Mouse (Mus musculus) adipose tissue, adult 10 weeks (tissue): Measurements from ENCODE around the gene Fer1l5. TPM values are rescaled to one million over a fixed set of nuclear protein-coding genes. Genes with fewer than 3 reads are reported as not detected.

Experiments used
- polyA plus RNA-seq: library from polyadenylated mRNA; stranded (reverse); fragments of 350-450 nt; fragmentation: Illumina TruSeq; extraction: RNeasy Lipid Tissue Mini Kit (QIAGEN cat#74804); gene quantifications from one replicate; pipeline ENCODE4 v1.2.3, GENCODE M21; 2014; ENCODE audit warnings: low read depth, low replicate concordance

The Fer1l5 gene
- 0.52 TPM for polyA plus RNA-seq

GRCm38 (mm10) chr1:36371934-36372845 lies at the start of gene Fer1l5:
Gene Fer1l5, plus strand, starts transcription at chr1:36372291.

GRCm38 (mm10) chr1:36368969-36369645 lies 3.0 kb upstream of the Fer1l5 start, which contains the start of gene Kansl3:
Gene Kansl3, minus strand, starts transcription at chr1:36369181.

GRCm38 (mm10) chr1:36444471-36445464 lies 72.7 kb downstream of the Fer1l5 start, which contains the start of gene Lman2l:
Gene Lman2l, minus strand, starts transcription at chr1:36445271.

GRCm38 (mm10) chr1:36471181-36472105 lies 99.4 kb downstream of the Fer1l5 start, which contains the start of gene Cnnm4:
Gene Cnnm4, plus strand, starts transcription at chr1:36471620.

Other genes starting within 250 kb of the Fer1l5 start
- gene Uggt1, start 127.6 kb upstream of the Fer1l5 start, polyA plus RNA-seq, result 62.5 TPM
- 10.3 TPM for gene Neurl3, start 97.6 kb upstream of the Fer1l5 start, polyA plus RNA-seq
- gene Arid5a, start 64.6 kb upstream of the Fer1l5 start, polyA plus RNA-seq, result 8.6 TPM
- 41.1 TPM for gene Kansl3, start 3.1 kb upstream of the Fer1l5 start, polyA plus RNA-seq
- 29.3 TPM for gene Lman2l, start 73.0 kb downstream of the Fer1l5 start, polyA plus RNA-seq
- gene Cnnm4, start 99.3 kb downstream of the Fer1l5 start, polyA plus RNA-seq, result 5.2 TPM
- gene Cnnm3, start 139.6 kb downstream of the Fer1l5 start, polyA plus RNA-seq, result 18.9 TPM
- 7.0 TPM for gene Ankrd23, start 164.6 kb downstream of the Fer1l5 start, polyA plus RNA-seq
- gene Gm42417, start 167.1 kb downstream of the Fer1l5 start, polyA plus RNA-seq, result not detected
- gene Ankrd39, start 175.2 kb downstream of the Fer1l5 start, polyA plus RNA-seq, result 7.7 TPM
- 16.3 TPM for gene Sema4c, start 186.1 kb downstream of the Fer1l5 start, polyA plus RNA-seq